Mouse (Mus musculus) heart, postnatal 0 days (tissue): ENCODE data around the gene Tmem127.

ENCODE experiments used
- CTCF ChIP-seq: IDR thresholded peaks from 2 replicates; pipeline ENCODE4 v1.5.1; 2016; ENCODE audit warnings: antibody characterized with exemption, control low read depth, low read depth
- EP300 ChIP-seq: IDR thresholded peaks from 2 replicates; pipeline ENCODE4 v1.6.1; 2016; ENCODE audit warnings: antibody characterized with exemption, low read depth

DNA sequence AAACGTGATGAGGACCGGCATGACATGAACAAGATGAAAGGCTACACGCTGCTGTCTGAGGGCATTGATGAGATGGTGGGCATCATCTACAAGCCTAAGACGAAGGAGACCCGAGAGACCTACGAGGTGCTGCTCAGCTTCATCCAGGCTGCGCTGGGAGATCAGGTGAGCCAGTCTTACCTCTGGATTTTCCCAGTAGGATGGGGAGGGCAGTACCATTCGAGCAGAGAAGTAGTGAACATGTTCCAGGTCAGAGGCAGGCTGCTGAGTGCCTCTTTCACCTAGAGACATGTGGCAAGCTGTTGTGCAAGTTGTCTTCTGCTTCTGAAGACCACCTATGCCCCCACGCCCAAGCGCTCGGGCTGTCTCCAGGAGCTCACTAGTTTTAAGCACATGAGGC, 37.0 kb upstream of the Tmem127 start:
- TF ChIP-seq CTCF (no peak), EP300 (no peak)
